Mouse (Mus musculus): ENCODE measurements around the gene Irf2bpl. TPM values are rescaled to one million over a fixed set of nuclear protein-coding genes. Genes with fewer than 3 reads are reported as not detected.

Irf2bpl gene
- total RNA-seq, 2 experiments from 2014 or later, result 76.4 to 76.9 TPM

DNA sequence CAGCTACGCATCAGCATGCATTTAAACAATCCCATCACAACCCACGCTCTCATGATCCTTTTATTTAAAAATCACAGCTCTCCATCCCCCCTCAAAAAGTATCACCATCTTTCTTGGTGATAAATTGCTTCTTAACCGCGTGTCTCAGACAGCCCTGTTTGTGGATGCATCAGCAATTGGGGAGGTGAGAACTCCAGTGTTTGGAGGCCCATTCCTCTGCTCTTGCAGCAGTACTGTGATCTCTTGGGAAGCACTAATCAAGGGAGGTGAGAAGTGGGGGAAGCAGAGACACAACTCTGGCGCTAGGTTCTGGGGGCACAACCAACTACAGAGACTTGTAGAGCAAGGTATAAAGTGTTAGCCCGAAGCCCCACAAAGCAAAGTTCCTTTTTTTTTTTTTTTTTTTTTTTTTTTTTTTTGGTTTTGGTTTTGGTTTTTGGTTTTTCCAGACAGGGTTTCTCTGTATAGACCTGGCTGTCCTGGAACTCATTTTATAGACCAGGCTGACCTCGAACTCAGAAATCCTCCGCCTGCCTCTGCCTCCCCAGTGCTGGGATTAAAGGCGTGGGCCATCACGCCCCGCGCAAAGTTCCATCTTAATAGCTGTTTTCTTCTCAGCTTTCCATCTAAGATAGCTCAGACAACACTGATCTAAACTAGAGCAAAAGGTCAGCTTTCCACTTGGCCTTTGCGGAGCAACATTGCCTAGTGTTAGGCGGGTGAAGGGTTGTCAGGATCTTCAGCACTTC is 3.0 kb upstream of the Irf2bpl start:
- DNase-seq (ENCODE audit: low spot score in 2 of 2), result no peak

DNA sequence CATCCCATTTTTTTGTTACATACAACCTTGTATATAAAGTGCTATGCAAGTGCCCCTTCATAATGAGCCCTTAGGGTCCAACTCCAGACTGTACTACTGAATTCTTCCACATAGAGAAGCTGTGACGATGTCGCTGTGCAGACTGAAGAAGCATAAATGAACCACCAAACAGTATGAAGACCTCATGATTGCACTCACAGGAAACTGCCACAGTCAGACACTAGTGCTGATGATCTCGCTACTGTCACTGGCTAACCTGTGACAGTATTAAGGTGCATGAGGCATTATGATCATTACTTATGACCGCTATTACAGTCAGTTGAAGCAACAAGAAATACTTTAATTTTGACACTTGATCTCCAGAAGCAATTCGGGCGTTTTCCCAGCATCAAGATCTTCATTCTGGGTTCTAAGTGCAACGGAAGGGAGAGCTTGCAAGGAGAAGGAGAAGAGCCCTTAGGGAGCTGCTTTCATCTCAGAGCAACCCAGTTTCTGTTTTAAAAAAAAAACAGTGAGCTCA is 1.9 kb upstream of the Irf2bpl start:
- no peak for DNase-seq (ENCODE audit: low spot score in 2 of 2)

DNA sequence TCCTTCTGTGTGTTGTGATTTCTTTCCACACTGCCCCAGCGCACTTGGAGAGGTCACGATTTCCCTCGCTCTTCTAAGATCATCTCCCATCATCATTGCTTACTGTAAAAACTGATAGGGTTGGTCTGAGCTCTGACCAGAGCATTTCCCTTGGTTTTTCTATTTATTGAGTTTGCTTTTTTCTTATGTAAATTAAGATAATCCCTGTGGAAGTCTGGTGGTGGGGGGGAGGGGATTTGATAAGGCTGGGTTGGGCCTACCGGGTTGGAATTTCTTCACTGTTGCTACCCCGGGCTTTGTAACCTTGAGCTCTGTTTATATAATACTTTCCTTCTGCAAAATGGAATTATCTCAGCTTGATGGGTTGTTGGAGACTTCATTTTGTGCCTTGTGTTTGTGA is 1.1 kb upstream of the Irf2bpl start:
- no peak for DNase-seq (ENCODE audit: low spot score in 2 of 2)

DNA sequence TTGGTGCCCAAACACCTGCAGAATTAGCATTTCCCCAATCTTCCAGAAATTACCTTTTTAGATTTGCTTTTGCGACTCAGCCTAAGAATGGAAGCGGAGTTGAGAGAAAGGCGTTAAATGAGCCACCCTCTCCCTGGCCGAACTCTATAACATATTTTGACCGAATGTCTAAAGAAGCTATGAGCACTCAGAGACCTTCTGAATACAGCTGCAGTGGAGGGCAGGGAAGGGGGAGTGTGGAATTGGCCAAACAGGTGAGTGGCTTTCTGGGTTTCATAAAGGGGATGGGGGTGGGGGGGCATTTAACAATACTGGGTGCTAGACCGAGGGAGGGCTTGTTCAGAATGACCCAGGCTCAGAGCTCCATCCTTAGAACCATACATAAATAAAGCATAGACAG is 738 bp upstream of the Irf2bpl start:
- no peak for DNase-seq (ENCODE audit: low spot score in 2 of 2)

DNA sequence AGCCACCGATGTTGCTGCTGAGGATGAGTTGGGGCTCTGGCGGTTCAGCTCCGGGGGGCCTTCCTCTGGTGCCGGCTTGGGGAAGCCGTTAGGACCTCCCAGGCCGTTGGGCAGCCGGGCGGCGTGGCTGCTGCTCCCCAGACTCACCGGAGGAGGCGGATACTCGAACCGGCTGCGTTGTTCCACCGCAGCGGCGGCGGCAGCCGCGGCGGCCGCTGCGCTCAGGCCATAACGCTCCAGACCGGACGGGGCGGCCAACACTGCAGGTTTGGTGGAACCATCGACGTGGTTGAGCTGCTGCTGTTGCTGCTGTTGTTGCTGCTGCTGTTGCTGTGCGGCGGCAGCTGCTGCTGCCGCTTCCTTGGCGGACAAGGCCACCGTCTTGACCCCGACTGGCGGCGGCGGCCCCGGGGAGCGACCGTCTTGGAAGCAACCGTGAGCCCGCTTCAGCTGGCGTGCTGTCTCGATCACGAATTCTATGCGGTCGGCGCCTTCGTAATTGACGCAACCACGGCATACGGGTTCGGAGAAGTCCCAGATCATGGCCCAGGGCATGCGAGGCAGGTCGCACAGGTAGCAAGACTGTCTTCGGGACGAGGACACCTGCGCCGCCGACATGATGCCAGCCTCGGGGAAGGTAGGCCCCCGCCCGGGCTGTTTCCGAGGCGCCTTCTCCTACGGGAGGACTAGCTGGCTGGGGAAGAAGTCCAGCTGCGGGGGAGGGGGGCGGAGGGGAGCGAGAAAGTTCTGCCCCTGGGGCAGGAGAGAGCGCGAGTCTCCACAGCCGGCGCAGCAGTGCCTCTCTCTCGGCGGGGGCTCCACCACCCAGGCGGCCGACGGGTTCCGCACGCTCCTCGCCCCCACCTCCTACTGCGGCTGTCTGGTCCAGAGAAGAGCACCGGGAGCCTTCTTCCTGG is 1.1 kb downstream of the Irf2bpl start:
- DNase-seq (ENCODE audit: low spot score in 2 of 2), result peak in 1 of 2 experiments; percentile 70

DNA sequence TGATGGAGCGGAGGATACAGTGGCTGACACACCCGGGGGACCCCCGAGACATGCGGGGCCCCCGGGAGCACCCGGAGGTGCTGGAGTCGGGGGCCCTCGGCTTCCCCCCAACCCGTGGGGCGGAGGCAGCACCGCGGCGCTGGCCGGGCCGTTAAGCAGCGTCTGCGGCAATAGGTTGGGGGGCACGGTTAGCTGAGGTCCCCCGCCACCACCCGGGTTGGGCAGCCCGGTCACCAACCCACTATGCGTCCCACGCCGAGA is 1.6 kb downstream of the Irf2bpl start:
- no peak for DNase-seq (ENCODE audit: low spot score in 2 of 2)

DNA sequence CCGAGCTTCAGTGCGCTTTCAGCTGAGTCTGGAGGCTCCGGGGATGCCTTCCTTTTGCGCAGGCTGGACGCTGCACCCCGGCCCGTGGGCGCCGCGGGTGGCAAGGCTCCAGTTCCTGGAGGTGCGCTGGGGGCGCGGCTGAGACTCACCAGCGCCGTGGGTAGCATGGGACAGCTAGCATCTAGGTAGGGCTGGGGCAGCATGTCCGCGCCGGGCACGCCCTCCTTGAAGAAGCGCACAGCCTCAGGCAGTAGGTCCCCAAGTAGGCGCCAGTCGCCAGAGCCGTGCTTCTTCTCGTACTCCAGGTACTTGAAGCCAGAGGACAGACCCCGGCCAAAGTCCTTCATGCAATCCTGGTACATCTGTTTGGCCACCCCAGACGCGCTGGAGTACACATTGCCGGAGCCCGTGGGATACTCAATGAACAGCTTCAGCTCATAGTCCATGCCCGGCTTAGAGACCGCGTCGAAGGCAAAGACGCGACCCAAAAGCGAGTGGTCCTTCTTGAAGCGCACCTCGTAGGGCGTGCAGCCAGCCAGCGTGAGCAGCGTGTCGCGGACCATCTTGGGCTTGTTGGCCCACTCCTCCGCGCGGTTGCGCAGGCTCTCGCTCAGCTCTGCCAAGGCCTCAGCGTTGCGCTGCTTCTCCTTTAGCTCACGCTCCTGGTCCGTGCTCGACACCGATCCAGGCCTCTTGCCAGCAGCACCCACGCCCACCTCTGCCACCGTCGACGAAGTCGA is 2.1 kb downstream of the Irf2bpl start:
- peak in 1 of 2 experiments; percentile 81 for DNase-seq (ENCODE audit: low spot score in 2 of 2)

DNA sequence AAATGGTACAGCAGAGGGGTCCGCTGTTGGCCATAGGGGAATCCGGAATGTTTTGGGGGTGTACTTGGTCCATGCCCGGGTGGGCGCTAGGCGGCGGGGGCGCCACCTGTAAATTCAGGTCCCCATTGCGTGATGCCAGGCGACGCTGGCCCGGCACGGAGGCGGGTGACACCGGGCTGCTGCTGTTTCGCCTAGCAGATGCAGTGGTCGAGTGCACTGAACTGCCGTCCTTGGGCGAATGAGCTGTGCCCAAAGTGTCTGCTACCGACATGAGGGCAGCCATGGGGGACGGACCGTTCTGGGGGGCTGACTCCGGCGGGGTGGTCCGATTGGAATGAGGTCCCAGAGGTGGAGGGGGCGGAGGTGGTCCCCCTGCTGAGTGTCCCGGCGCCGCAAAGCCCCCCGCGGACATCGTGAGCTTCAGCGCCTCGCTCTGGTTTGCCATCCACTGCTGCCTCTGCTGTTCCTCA is 2.8 kb downstream of the Irf2bpl start:
- no peak for DNase-seq (ENCODE audit: low spot score in 2 of 2)

DNA sequence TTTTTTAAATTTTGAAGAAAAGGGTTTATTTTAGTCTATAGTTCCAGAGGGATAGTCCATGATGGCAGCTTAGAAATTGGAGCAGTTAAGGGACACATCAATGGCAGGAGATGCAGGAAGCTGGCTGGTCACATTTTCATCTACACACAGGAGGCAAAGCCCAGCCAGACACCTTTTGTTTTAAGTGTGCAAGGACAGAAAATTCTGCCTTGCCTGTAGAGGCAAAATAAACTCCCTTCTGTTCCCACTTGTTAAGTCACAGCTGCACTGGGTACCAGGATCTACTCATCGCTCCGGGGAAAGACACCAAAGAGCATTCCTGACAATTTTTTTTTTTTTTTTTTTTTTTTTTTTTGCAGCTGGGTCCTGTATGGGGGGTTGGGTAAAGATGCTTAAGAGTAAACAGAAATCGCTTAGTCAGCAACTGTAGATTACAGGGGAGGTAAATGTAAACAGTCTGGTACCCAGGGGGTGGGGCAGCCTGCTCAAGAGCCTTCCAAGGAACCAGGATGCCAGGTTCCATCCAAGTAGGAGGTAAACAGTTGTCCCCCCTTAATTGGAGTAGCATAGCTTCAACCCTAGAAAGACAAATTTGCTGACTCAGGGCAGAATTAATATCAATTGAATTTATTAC is 4.4 kb downstream of the Irf2bpl start:
- no peak for DNase-seq (ENCODE audit: low spot score in 2 of 2)

DNA sequence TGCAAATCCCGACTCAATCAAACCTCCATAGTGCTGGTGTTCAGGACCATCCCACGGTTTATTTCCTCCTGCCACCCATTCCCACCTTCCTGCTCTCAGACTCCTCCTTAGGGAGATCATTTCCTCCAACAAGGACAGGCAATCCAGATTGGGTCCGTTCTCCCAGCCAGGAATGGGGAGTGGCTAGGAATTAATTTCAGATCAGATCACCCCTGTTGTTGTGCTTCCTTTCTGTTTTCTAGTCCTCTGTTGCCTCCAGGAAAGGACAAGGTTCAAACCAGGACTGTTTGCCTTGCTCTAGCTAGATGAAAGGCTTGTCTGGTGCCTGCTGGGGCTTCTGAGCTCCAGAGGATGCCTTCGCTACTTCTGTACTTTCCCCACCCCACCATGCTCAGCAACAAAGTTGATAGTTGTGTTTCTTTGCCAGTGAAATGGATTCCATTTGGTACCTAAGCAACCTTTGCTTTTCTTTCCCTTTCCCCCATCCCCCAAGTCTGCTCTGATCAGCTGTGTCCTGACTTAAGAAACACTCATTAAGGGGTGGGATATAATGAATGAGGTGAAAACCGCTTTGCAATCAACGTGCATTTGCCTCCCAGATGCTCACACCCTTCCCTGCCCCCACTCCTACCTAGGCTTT is 5.0 kb downstream of the Irf2bpl start:
- DNase-seq (ENCODE audit: low spot score in 2 of 2), result no peak

DNA sequence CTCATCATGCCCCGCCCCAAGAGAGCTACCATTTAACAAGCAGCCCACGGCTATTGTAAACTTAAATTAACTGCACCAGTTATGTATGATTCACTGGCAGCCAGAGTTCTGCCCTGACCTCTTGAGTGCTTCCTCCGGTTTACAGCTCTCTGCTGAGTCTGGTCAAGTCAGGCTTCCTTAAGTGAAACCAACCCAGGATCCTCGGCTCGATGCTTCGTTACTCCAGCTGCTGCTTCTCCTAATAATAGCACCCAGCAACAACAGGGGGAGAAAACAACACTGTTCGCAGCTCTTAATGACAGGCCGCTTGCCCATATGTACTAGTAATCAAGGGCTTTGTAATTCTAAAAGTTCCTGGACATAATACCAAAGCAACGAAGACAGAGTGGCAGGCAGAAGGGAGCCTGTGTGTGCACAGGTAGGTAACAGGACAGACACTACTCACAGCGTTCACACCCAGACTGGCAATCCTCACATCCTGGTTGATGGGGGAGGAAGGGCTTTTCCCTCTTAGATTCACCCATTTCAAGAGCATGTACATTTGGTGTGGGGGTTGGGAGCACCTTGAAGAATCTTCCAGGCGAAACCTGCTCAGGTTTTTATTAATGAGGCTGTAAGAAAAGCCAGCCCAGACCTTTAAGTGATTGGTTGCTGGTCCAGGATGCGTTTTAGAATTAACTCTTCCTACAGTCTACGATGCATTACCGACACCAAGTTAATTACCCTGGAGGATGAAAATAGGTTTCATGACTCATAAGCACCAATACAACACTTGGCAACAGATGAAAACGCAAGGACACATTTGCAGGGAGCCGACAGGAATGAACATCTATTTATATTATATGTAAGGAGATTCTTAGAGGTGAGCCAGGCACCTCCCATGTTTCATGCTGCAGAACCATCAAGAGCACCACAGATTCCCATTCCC is 5.9 kb downstream of the Irf2bpl start:
- DNase-seq (ENCODE audit: low spot score in 2 of 2), result peak in 1 of 2 experiments; percentile 41

DNA sequence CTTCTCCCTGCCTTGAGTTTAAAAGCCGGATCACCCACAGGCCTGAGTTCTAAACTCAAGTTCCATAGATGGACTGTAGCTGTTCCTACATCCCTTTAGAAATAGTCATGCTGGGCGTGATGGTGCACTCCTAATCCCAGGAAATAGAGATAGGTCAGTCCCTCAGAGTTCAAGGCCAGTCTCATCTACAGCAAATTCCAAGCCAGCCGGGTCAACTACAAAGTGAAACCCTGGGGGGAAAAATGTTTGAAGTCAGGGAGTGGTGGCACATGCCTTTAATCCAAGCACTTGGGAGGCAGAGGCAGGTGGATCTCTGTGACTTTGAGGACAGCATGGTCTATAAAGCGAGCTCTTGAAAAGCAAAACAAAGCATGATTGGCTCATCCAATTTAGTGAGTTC is 7.6 kb downstream of the Irf2bpl start:
- no peak for DNase-seq (ENCODE audit: low spot score in 2 of 2)

DNA sequence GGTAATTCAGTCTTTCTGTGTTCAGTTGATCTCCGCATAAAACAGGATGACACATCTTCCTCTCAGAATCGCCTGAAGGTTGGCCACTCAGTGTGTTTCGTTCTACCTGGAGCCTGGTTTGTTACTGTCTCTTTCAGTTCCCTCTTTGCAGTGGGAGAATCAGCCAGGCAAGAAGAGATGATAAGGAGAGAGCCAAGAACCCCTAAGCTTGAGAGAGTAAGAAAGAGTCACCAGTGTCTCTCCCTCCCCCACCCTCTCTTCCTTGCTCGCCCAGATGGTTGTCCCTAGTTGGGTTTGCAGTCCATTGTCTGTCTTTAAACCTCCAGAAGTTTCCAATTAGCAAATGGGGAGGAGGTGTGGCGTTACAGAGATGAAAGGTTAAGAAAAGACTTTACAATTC is 8.5 kb downstream of the Irf2bpl start:
- DNase-seq (ENCODE audit: low spot score in 2 of 2), result no peak

DNA sequence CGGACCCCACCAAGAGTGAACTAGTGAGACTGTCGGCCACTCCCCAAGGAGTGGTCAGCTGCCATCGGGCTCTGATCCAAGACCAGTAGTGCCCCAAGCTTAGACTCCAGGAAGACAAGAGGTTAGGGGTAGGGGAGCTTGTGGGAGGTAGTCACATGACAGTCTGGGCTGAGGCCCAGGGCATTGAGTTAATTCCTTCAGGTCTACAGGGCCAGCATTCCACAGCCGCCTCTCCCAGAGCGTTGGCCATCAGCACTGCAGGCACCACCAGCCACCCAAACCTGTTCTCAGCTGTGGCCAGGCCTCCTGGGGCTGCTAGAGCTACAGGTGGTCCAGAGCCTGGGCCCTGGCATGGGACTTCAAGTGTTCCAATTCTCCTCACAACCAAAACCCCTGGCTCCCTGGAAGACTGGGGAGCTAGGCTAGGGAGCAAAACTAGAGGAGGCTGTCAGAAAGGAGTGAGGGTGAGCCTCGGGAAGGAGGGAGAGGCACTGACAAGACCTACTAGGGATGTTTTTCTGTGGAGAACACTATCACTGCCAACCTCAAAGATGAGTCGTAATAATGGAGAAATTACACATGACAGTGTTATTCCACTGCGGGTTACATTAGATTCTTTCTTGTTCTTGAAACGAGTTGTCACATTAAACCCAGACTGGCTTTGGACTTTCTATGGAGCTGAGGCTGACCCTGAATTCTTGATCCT is 12.1 kb downstream of the Irf2bpl start:
- no peak for DNase-seq (ENCODE audit: low spot score in 2 of 2)

DNA sequence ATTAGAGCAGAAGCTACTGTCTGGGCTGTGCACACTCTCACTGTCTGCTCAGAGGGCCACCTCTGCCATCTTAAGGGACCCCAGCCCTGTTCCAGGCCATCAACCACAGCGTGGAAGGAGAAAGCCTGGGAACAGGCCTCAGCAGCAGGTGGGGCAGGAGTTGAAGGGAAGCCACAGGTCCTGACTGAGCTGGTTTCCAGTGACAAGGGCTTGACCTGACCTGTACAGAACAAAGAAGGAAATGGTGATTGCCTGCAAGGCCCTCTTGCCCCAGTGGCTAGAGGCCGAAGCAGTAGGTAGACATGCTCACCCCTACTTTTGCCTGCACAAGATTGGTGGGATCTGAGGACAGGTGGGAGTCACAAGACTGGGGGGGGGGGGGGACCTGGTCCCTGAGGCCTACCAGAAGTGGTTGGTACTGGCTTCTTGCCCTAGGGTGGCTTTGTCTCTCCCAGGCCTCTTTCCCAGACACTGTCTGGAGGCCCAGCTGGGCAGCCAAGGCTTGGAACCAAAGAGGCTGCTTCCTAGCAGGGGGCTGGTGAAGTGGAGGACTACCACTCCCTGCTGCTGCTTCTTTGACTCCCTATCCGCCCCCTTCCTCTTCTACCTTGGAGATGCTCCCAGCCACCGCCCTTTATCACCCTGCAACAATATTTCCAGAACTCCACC is 12.8 kb downstream of the Irf2bpl start:
- no peak for DNase-seq (ENCODE audit: low spot score in 2 of 2)

DNA sequence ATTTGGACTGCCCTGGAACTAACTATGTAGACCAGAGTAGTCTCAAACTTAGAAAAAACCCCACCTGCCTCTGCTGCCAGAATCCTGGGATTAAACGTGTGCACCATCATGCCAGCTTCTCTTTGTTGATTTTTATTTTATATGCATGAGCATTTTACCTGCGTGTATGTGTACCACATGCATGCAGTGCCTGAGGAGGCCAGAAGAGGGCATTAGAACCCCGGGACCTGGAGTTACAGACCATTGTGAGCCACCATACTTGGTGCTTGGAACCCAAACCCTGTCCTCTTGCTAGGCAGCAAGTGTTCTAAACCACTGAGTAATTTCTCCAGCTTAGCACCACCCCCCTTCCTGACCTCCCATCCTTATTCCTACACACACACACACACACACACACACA is 13.6 kb downstream of the Irf2bpl start:
- no peak for DNase-seq (ENCODE audit: low spot score in 2 of 2)

DNA sequence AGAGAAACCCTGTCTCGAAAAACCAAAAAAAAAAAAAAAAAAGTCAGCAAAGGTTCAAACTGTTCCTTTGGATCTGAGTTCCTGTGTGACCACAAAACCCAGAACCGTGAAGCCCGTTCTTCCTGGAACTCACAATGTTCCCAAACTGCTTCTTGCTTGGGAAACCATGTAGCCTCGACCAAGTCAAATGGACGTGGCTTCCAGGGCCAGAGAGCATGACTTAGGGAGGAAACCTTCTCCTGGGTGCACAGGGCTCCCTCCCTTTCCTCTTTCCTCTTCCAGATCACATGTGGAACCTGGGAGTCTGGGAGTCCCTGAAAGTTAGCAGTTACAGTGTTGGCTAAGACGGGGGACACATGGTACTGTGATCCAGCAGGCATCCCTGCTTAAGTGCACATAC is 14.8 kb downstream of the Irf2bpl start:
- DNase-seq (ENCODE audit: low spot score in 2 of 2), result no peak

Measured in layer of hippocampus, adult 18-20 months (tissue).